Mouse (Mus musculus) lung, adult 2 months (tissue): Measurements from ENCODE around the gene Olfr572.

Experiments
- CTCF ChIP-seq: fragments of 200-500 bp; IDR thresholded peaks from 2 replicates; pipeline ENCODE4 v1.5.1; 2011; ENCODE audit warnings: mild to moderate bottlenecking, low read length, control low read depth; ENCODE audit not compliant: insufficient read depth
- POLR2A ChIP-seq: fragments of 200-500 bp; IDR thresholded peaks from 2 replicates; pipeline ENCODE4 v1.6.1; 2011; ENCODE audit warnings: low read depth, mild to moderate bottlenecking, control low read depth, low read length, borderline replicate concordance; ENCODE audit errors: extremely low read depth

- TF ChIP-seq CTCF (no peak), POLR2A (no peak)
Observed at GRCm38 (mm10) chr7:102950732-102951131, 26.5 kb downstream of the Olfr572 start.
